In the genomic region with DNA sequence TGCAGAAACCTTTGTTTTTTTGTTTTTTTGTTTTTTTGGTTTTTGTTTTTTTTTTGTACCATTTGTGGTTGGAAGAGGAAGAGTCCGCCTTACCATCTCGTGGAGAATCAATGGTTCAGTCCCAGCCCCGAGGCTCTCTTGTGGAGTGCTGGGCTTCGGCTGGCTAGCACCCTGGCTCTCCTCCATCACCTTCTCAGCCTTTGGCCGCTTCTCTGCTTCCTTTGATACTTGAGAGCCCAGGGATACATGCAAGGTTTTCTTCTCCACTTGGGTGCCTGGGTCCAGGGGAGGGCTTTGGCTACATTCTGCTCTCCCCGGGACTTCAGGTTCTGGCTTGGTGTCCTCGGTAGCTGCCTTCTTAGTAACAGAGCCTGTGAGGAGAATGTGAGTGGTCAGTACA, we compare ENCODE assay signal across 19 mouse cellular contexts.
"Had no signal": no experiment of that assay in that cellular context is flagged by ENCODE, and none has a peak within 500 bp of the region (broad histone marks: within the 10 kb centered on the region; RNA-seq: fewer than 3 reads in every experiment).

No protein-coding gene starts in this region.

- H3K9ac ChIP-seq: lung, embryonic 14.5 days; midbrain, embryonic 13.5 days; neural tube, embryonic 13.5 days; neural tube, embryonic 15.5 days; stomach, embryonic 15.5 days had no signal

- H3K4me2 ChIP-seq: lung, embryonic 14.5 days; midbrain, embryonic 13.5 days; neural tube, embryonic 13.5 days; neural tube, embryonic 15.5 days; stomach, embryonic 15.5 days had no signal

- H3K4me1 ChIP-seq: neural tube, embryonic 13.5 days; neural tube, embryonic 15.5 days; stomach, embryonic 15.5 days had no signal

- H3K27ac ChIP-seq: midbrain, embryonic 10.5 days; midbrain, embryonic 13.5 days; neural tube, embryonic 13.5 days; neural tube, embryonic 15.5 days; stomach, embryonic 15.5 days; stomach, postnatal 0 days had no signal

- H3K9me3 ChIP-seq: midbrain, embryonic 13.5 days; neural tube, embryonic 15.5 days; stomach, embryonic 15.5 days had no signal

- ATAC-seq: midbrain, embryonic 13.5 days; midbrain, embryonic 16.5 days had no signal

- H3K27me3 ChIP-seq: midbrain, embryonic 13.5 days; neural tube, embryonic 13.5 days; neural tube, embryonic 15.5 days; stomach, embryonic 15.5 days had no signal

- H3K4me3 ChIP-seq: midbrain, embryonic 10.5 days; midbrain, embryonic 13.5 days; myocyte; neural tube, embryonic 13.5 days; neural tube, embryonic 15.5 days; stomach, embryonic 15.5 days had no signal

- DNase-seq: lung, adult 18-20 months; lung, embryonic 14.5 days; lung, postnatal 10 days; lung, postnatal 4 days; retina, postnatal 1 day; right cerebral cortex, adult 18-20 months; right cerebral cortex, postnatal 25 days; right cerebral cortex, postnatal 4 days; thymus, adult 2 months; thymus, postnatal 25 days; thymus, postnatal 4 days had no signal
